Mouse (Mus musculus): ENCODE measurements around the gene Rab40b. TPM values are rescaled to one million over a fixed set of nuclear protein-coding genes. Genes with fewer than 3 reads are reported as not detected.
"Not testable (repeated sequence)": the region's sequence is repeated elsewhere in the genome, so short reads cannot be mapped to it uniquely, and the experiment has no call there.

Gene Rab40b
- total RNA-seq, 2 experiments from 2014 or later: not detected

DNA sequence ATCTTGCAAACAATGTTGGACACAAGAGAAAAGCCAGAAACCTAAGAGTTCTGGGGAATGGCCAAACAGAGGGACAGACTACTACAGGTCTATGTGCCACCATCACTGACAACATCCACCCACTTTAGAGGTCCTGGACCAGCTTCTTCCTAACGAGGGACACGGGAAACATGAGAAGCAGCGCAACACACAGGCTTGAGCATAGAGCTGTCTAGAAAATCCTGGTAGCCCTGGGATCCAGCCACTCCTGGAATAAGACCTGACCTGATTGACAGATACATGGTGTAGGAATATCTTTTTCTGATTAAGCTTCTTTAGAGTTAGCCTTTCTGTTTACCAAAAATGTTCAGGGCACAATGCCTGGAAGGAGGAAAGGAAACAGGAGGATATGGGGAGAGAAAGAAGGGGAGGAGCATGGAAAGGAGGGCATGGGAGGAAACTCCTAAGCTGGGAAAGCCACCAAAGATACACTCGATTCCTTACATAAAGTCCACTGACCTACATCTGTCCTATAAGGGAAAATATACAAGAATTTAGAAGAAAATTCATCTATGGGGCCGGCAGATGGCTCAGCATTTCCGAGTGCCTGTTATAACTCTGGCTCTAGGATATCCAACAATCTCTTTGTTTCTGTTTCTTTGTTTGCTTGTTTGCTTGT is 17.6 kb downstream of the Rab40b start:
- no peak for ATAC-seq (replicated peaks; ENCODE audit: low FRiP score, poor library complexity, severe bottlenecking)

DNA sequence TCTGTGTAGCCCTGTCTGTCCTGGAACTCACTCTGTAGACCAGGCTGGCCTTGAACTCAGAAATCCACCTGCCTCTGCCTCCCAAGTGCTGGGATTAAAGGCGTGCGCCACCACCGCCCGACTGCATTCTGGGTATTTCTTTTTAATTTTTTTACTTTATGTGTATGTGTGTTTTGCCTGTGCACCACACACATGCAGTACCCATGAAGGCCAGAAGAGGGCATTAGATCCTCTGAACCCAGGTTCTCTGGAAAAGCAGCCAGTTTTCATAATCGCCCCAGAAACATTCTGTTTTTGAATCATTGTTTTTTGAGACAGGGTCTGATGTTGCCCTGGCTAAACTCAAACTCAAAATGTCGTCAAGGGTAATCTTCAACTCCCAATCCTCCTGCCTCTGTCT is 18.4 kb downstream of the Rab40b start:
- ATAC-seq (replicated peaks; ENCODE audit: low FRiP score, poor library complexity, severe bottlenecking): peak; percentile 76

DNA sequence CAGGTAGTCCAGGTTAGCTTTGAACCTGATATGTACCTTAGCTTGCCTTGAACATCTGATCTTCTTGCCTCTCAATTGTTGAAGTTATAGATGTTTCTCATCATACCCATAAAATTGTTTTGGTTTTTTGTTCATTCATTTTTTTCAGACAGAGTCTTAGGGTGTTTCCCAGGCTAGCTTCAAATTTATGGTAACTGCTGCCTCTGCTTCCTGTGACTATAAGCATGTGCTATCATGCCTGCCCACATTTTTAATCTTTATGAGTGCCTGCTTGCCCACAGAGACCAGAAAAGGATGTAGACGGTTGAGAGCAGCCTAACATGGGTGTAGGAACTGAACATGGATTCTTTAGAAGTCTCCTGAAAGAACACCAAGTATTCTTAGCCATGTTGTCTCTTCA is 19.3 kb downstream of the Rab40b start:
- no peak for ATAC-seq (replicated peaks; ENCODE audit: low FRiP score, poor library complexity, severe bottlenecking)

DNA sequence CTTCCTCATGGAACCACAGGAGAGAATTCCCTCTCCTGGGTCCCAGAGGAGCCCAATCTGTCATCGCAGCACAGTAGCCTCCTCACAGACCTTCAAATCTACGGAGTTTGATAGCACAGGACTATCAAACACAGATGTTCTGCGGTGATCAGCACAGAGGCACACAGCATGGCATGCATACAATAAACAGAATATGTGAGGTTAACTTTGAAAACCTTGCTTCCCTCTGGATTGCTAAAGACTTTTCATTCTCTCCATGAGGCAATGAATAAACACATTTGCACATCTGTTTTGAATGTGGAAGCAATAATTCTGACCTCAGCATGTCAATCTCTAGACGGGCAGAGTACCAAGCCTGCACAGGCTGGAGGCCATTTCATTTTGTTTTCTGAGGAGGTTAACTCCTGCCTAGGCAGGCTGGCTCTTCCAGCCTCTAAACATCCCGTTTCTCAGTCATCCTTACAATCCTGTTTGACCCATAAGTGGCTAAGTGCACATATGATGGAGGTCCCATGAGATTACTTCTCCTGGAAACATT is 20.8 kb downstream of the Rab40b start:
- no peak for ATAC-seq (replicated peaks; ENCODE audit: low FRiP score, poor library complexity, severe bottlenecking)

DNA sequence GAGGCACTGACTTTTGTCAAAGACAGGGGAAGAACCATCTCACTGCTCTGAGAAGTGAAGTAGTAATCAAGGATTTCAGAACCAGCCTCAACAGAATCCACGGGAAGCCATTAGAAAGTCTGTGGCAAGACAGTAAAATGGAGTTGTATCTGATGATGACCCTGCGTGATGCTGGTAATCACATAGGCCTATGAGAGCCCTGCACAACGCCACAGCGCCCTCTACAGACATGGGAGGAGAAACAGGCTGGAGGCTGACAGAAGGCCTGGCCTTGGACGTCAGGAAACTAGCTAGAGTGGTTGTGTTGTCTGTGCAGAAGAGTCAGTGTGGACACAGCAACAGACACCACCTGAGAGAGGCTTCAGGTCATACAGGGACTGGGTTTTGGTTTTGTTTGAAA is 25.8 kb downstream of the Rab40b start:
- peak; percentile 61; the same call in 1 of the 2 replicates for ATAC-seq (replicated peaks; ENCODE audit: low FRiP score, poor library complexity, severe bottlenecking)

DNA sequence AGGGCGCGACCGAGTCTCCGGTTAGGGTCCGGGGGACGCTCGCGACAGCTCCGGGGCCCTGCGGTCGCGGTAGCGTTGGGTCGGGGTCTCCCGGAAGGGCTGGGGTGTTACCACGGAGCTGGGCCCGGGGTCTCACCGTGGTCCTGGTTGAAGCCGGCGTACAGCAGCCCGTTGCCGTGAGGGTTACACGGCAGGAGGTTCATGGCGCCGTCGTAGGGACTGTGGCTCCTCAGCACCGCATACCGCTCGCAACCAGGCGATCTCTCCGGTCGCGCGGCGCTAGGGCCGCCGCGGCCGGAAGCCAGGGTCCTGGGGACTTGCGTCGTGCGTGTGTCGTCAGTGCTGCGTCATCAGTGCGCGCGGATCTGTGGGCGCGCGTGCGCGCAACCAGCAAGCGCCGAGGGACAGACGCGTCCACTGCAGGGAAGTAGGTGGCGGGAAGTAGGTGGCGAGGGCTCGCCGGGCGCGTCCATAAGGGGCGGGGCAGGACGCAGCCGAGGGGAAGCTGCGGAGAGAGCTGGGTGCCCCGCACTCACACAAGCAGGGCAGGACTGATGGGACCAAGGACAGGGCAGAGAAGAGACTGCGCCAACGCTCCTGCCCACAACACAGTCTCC is 33.9 kb downstream of the Rab40b start, which contains the start of gene Wdr45b:
TSS of gene Wdr45b (minus strand) at position 355 of the 617 bp plus-strand sequence.
- peak; percentile 94 for ATAC-seq (replicated peaks; ENCODE audit: low FRiP score, poor library complexity, severe bottlenecking)

DNA sequence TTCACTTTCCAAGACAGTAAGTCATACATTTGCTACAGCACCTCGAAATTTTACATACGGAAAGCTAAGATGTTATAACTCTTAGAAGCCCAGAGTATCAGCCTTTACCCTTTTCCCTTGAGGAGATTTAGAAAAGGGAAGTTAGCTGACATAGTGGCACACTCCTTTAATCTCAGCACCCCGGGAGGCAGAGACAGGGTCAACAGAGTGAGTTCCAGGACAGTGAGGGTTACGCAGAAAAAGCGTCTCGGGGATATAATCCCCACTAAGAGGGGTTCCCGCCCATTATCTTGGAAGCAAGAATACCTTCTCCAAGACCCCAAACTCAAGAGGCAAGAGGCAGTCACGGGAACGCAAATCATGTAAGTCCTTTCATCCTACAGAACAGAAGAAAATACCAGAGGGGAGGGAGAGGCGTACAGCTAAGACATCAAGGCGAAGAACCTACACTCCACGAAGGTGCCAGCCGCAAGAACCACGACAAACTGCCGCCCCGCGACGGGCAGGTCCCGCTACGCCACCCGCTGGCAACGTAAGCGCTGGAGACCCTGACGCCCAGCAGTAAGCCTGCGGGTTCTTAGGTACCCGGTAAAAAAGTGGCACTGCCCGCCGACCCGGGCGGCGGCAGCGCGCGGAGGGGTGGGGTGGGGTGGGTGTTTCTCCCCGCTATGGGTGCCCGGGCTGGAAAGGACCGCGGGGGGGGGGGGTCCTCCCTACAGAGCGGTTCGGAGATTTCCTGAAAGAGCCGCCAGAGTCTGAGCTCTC is 34.5 kb downstream of the Rab40b start:
- ATAC-seq (replicated peaks; ENCODE audit: low FRiP score, poor library complexity, severe bottlenecking): peak; percentile 55

DNA sequence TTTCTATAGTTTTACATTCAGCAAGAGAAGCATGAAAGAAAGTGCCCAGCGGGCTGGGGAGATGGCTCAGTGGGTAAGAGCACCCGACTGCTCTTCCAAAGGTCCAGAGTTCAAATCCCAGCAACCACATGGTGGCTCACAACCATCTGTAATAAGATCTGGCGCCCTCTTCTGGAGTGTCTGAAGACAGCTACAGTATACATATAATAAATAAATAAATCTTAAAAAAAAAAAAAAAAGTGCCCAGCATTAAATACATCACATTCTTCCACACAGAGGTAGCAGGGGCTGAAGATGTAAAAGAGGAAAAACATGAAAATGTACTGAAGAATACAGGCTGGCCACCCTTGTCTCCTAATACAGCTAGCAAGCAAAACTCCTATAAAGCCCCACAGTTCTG is 39.3 kb downstream of the Rab40b start:
- not testable (repeated sequence) for ATAC-seq (replicated peaks; ENCODE audit: low FRiP score, poor library complexity, severe bottlenecking)

DNA sequence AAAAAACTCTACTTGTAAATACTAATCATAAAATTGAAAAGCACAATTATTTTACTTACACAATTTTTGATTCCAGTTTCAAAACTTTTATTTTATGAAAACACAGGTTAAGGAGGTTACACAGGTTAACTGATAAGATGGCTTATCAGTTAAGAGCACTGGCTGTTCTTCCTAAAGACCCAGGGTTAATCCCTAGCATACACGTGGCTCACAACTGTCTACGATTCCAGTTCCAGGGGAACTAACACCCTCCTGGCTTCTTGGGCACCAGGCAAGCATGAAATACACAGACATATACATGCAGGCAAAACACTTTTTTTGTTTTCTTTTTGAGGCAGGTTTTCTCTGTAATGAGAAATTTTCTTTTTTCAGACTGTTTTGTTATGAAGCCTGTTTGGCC is 39.9 kb downstream of the Rab40b start:
- ATAC-seq (replicated peaks; ENCODE audit: low FRiP score, poor library complexity, severe bottlenecking): no peak

DNA sequence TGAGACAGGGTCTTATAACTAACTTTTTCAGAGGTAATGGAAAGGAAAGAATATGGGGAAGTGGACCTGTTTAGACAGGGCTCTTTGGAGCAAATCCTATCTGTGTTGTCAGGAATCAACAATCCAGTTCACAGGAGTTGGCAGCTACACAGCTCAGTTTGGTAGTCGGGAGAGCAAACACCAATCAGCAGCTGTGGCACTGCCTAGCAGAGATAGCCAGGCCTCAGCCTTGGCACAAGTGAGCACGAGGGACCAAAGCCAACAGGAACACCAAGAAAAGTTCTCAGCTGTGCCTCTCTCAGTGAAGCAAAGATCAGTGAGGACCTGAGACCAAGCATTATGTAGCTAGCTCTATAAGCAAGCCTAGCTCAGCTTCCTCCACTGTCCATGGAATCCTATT is 41.0 kb downstream of the Rab40b start:
- ATAC-seq (replicated peaks; ENCODE audit: low FRiP score, poor library complexity, severe bottlenecking): no peak

DNA sequence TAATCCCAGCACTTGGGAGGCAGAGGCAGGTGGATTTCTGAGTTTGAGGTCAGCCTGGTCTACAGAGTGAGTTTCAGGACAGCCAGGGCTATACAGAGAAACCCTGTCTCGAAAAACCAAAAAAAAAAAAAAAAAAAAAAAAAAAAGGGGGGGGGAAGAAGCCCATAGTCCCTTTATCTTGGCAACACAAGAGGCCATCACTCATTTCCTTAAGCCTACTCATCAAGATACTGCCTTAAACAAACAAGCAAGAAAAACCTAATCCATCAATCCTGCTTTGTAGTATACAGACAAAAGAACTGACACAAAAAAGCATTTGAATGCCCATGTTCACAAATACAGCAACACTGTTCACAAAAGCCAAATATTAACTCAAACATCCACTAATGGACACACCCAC is 45.6 kb downstream of the Rab40b start:
- ATAC-seq (replicated peaks; ENCODE audit: low FRiP score, poor library complexity, severe bottlenecking): not testable (repeated sequence)

DNA sequence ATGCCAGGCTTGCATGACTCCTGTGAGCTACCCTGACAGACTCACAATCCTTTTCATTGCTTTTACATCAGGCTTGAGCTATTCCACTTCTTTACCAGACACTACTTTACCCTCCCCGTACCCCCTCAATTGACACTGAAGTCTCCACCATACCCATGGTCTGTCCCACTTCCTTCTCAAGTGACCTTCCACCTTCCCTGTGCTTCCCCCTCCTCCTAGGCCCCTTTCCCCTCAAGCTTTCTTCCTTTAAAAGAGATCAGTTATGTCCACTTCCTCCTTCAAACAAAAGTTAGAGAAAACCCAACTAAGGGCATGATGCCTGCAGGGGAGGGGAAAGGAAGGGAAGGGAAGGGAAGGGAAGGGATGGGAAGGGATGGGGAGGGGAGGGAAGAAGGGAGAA is 47.8 kb downstream of the Rab40b start:
- ATAC-seq (replicated peaks; ENCODE audit: low FRiP score, poor library complexity, severe bottlenecking): no peak

DNA sequence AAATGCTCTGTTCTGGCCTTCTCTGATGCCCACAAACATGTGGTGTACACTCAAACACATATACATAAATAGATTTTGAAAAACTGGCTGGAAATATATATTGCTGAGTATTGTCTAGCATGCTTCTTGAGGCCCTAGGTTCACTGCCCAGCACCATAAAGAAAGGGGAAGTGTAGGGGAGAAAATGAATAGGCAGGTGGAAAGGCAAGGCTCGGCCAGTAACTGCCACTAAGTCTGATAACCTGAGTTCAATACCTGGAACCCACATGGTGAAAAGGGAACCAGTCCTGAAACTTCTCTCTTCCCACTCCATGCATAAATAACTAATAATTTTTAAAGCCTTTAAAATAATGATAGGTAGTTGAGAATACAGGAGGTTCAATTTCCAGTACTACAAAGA is 48.4 kb downstream of the Rab40b start:
- no peak for ATAC-seq (replicated peaks; ENCODE audit: low FRiP score, poor library complexity, severe bottlenecking)

DNA sequence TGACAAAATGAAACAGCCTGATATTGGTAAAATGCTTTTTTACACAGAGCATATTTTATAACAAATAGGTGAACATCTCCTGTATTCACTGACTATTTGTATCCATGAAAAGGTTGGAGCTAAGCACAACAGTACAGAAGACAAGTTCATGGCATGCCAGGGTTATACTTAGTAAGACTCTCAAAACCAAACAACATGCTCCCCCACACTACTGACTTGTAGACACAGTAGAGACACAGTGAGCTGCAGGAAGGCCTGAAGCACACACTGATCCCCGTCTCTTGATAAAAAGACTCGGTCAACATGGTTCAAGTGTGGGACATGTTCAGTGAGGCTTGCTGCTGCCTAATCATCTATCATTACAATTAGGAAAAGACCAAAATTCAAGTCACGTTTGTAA is 56.4 kb downstream of the Rab40b start:
- ATAC-seq (replicated peaks; ENCODE audit: low FRiP score, poor library complexity, severe bottlenecking): no peak

DNA sequence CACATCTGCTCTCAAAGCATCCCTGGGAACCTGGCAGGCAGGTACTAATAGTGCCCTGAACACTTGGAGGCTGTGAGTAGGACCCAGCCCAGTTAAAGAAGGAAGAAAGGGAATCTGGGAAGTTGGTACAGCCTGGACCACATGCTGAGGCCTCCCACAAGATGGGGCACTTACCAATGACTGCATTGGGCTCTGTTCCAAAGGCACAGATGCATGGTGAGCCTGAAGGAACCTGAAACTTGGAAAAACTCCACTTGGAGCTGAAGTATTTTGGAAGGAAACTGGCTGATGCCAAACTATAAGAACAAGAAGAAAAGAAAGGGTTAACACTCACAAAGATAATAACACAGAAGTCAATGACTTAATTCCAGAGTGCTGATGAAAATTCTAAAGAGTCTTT is 59.4 kb downstream of the Rab40b start:
- ATAC-seq (replicated peaks; ENCODE audit: low FRiP score, poor library complexity, severe bottlenecking): no peak

DNA sequence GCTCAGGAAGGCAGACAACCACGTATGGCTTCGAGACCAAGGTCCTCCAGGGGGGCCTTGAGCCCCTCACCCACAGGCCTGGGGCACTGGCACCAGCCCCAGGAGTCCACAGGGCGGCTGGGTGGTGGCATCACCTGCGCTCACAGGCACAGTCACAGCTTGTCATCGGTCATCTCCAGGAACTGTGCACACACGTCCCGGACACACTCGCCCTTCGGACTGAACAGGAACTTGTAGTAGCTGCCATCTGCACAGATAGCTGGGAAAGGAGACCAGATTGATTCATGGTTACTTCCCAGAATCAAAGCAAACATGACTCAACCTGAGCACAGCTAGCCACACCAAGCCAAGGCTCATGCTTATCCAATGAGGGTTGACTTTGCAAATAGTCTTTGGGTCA is 59.8 kb downstream of the Rab40b start:
- ATAC-seq (replicated peaks; ENCODE audit: low FRiP score, poor library complexity, severe bottlenecking): no peak

DNA sequence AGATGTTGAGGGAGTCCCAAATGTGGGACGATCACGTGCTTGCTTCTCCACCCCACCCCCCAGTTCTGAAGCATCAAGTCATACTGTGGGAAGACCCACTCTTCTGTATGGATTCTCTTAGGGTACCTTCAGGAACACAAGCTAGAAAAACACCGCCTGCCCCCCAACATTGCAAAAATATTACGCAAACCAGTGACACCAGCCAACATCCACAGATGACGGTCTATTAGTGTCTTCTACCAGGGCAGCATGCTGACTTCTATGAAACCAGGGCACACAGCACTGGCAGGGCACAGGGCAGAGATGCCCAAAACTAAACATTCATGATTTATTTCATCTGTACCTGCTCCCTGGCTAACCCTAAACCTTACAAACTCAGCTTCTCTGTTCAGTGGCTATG is 61.4 kb downstream of the Rab40b start:
- no peak for ATAC-seq (replicated peaks; ENCODE audit: low FRiP score, poor library complexity, severe bottlenecking)

DNA sequence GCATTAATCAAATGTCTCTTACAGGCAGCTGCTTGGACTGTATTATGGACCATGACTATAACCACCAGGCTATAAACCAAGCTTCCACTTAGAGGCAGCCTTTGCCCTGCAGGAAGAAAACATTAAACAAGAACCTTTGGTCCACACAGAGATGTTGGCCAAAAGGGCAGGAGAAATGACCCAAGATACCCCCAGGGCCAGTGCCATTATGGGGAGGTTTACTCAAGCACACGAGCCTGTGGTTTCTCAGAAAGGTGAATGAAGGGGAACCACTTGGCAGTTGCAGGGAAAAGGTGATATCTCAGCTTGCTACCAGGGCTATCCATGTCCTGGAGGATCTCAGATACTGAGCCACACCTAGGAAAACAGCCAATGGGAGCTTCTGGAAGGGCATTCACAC is 62.0 kb downstream of the Rab40b start:
- no peak for ATAC-seq (replicated peaks; ENCODE audit: low FRiP score, poor library complexity, severe bottlenecking)

DNA sequence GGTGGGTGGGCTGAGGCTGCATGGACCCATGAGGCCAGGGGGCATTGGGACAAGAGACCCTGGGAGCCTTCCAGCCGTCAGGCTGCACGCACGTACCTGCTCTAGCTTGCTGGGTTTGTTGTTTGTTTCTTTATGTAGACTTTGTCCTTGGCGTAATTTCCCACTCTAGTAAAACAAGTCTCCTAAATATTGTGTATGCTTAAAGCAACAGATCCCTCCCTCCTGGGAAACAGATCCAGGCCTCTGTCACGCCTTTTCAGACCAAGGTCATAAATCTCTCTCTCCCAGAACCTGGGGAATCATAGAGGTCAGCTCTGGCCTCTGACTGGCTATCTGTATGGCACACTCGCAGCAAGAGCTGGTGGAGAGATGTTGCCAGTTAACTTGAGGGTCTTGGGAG is 80.3 kb downstream of the Rab40b start:
- not testable (repeated sequence) for ATAC-seq (replicated peaks; ENCODE audit: low FRiP score, poor library complexity, severe bottlenecking)

DNA sequence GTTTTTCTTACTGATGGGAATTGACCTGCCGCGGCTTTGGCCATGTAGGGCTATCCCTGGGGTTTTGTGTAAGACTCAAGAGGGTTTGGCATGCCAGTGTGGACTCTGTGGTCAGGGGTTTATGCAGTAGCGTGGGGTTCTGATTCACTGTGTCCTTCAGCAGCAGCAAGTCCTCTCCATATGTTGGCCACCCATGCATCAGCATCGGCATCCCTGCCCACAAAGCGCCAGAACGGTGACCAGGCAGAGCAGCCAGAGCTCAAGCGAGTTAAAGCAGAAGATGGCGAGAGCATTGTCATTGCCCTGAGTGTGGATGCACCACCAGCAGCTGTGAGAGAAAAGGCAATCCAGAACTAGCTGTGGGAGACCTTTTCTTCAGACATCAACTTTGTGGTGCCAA is 81.4 kb downstream of the Rab40b start:
- no peak for ATAC-seq (replicated peaks; ENCODE audit: low FRiP score, poor library complexity, severe bottlenecking)

All from erythroid progenitor cell, adult 5-6 weeks (primary cell).